Comparison of ENCODE assay signal across 10 mouse cellular contexts in the genomic region with DNA sequence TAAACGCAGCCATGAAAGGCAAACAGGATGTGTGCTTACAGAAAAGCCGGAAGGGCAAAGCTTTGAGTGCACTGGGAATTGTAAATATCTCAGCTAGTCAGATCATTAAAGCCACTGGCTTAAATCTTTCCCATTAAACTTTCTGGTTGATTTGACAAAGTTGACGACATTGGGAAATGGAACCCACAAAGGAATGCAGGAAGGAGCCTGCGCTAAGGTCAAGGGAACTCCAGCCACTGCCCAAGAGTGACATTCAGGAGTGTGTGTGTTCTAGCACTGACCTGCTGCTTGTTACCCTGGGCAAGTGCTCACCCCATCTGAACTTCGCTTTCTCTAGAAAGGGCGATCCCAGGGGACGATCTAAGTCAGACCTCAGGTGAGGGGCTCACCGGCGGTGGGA. TPM values are rescaled to one million over a fixed set of nuclear protein-coding genes. Genes with fewer than 3 reads are reported as not detected.
DNase-seq lines count a peak whose midpoint lies in the region; ATAC-seq and TF ChIP-seq lines count a peak whose summit lies in the region.
"Had no signal": no experiment of that assay in that cellular context is flagged by ENCODE, and none has a peak within 500 bp of the region (broad histone marks: within the 10 kb centered on the region; RNA-seq: fewer than 3 reads in every experiment).

No protein-coding gene starts in this region.

- no peaks in the 10 kb centered on the region; the same call in 1 of the 2 replicates for H3K4me1 ChIP-seq in heart, adult 2 months (ENCODE audit: control insufficient read depth, insufficient read depth, low read length)
- peaks cover 28% of the 10 kb centered on the region for H3K4me1 ChIP-seq in lung, postnatal 0 days (ENCODE audit: insufficient read depth, low read depth, low read length)
- H3K4me1 ChIP-seq in kidney, postnatal 0 days (replicated peaks; ENCODE audit: insufficient read depth, low read length) = peaks cover 29% of the 10 kb centered on the region
- peaks cover 37% of the 10 kb centered on the region for H3K4me1 ChIP-seq in liver, postnatal 0 days (ENCODE audit: insufficient read depth)

- peak overlapping the region; percentile 16 for H3K27ac ChIP-seq in heart, adult 2 months
- 0 out of 2 replicates have a peak overlapping the region, but pooled peaks have one; percentile 38 for H3K27ac ChIP-seq in lung, postnatal 0 days (ENCODE audit: low read length)
- H3K27ac ChIP-seq in kidney, postnatal 0 days = peak overlapping the region; percentile 54
- H3K27ac ChIP-seq in liver, postnatal 0 days (ENCODE audit: low read depth) = no peak overlapping the region

- H3K4me3 ChIP-seq in heart, adult 2 months = no peak overlapping the region
- no peak overlapping the region for H3K4me3 ChIP-seq in lung, postnatal 0 days (ENCODE audit: low read depth, low read length)
- no peak overlapping the region for H3K4me3 ChIP-seq in kidney, postnatal 0 days (replicated peaks; ENCODE audit: low read depth, low read length)
- peak overlapping the region; percentile 74; the same call in 1 of the 2 replicates for H3K4me3 ChIP-seq in liver, postnatal 0 days (ENCODE audit: low read depth, low read length)

- H3K27me3 ChIP-seq in heart, adult 2 months (ENCODE audit: control insufficient read depth, insufficient read depth, low read length) = no peaks in the 10 kb centered on the region
- 0 out of 2 replicates have a peak, but pooled peaks cover 7% of the 10 kb centered on the region for H3K27me3 ChIP-seq in lung, postnatal 0 days (replicated peaks; ENCODE audit: insufficient read depth, low read length)
- 0 out of 2 replicates have a peak, but pooled peaks cover 6% of the 10 kb centered on the region for H3K27me3 ChIP-seq in kidney, postnatal 0 days (ENCODE audit: insufficient read depth, low read length)
- H3K27me3 ChIP-seq in liver, postnatal 0 days (ENCODE audit: insufficient read depth, low read length) = 0 out of 2 replicates have a peak, but pooled peaks cover 11% of the 10 kb centered on the region

- TF ChIP-seq POLR2A in heart, adult 2 months (IDR thresholded peaks at IDR 0.05; ENCODE audit: insufficient read depth, low read depth, low read length) = no peak

- TF ChIP-seq CTCF in heart, adult 2 months (IDR thresholded peaks at IDR 0.05) = no peak
- TF ChIP-seq CTCF in lung, postnatal 0 days (IDR thresholded peaks at IDR 0.05) = no peak
- no peak for TF ChIP-seq CTCF in kidney, postnatal 0 days (IDR thresholded peaks at IDR 0.05; ENCODE audit: low read depth)
- no peak for TF ChIP-seq CTCF in liver, postnatal 0 days (IDR thresholded peaks at IDR 0.05; ENCODE audit: low read depth)

- H3K4me2 ChIP-seq in lung, postnatal 0 days (replicated peaks; ENCODE audit: low read depth, low read length) = peak overlapping the region; percentile 17; the same call in 1 of the 2 replicates
- peak overlapping the region; percentile 89 for H3K4me2 ChIP-seq in kidney, postnatal 0 days (ENCODE audit: low read length)
- peak overlapping the region; percentile 71 for H3K4me2 ChIP-seq in liver, postnatal 0 days (ENCODE audit: low read depth, low read length)

- intact Hi-C loops in heart, adult 2 months (cut with DNase I) = no loop called here
- intact Hi-C loops in heart, postnatal 10 days (cut with DNase I) = no loop called here

- no peak for ATAC-seq in lung, postnatal 0 days
- no peak for ATAC-seq in kidney, postnatal 0 days (replicated peaks; ENCODE audit: low FRiP score, low read depth)
- no peak for ATAC-seq in liver, postnatal 0 days
- ATAC-seq: forebrain, embryonic 14.5 days had no signal

- H3K36me3 ChIP-seq in heart, adult 2 months (ENCODE audit: control insufficient read depth, insufficient read depth, low read length) = no peaks in the 10 kb centered on the region
- no peaks in the 10 kb centered on the region for H3K36me3 ChIP-seq in lung, postnatal 0 days (ENCODE audit: insufficient read depth, low read length)
- no peaks in the 10 kb centered on the region for H3K36me3 ChIP-seq in kidney, postnatal 0 days (ENCODE audit: insufficient read depth, low read length)
- H3K36me3 ChIP-seq in liver, postnatal 0 days (replicated peaks; ENCODE audit: insufficient read depth, low read length) = peaks cover 32% of the 10 kb centered on the region

- 60% methylated on average over 9 of the region's 9 CpGs for WGBS in heart, adult 2 months
- 39% methylated on average over 9 of the region's 9 CpGs for WGBS in lung, postnatal 0 days
- WGBS in kidney, postnatal 0 days = 30% methylated on average over 9 of the region's 9 CpGs
- 66% methylated on average over 9 of the region's 9 CpGs for WGBS in liver, postnatal 0 days (ENCODE audit: insufficient replicate concordance)

- no peak overlapping the region for H3K9ac ChIP-seq in heart, adult 2 months (ENCODE audit: low read depth, low read length)
- no peak overlapping the region for H3K9ac ChIP-seq in lung, postnatal 0 days (replicated peaks; ENCODE audit: low read depth)
- no peak overlapping the region for H3K9ac ChIP-seq in kidney, postnatal 0 days (ENCODE audit: low read depth, low read length)
- H3K9ac ChIP-seq in liver, postnatal 0 days (replicated peaks) = no peak overlapping the region

- no peak for DNase-seq in heart, adult 2 months
- no peak for DNase-seq in heart, postnatal 10 days
- no peak for DNase-seq in lung, postnatal 0 days (ENCODE audit: low spot score)
- DNase-seq in lung, postnatal 14 days = no peak
- peak; percentile 82 for DNase-seq in kidney, postnatal 0 days (ENCODE audit: low spot score)
- DNase-seq in liver, postnatal 0 days = no peak
- no peak for DNase-seq in yolk sac, embryonic 10.5 days (ENCODE audit: low spot score)
- DNase-seq in cerebellum, adult 9-10 months = no peak
- DNase-seq: B cell, adult 2 months had no signal

- no peaks in the 10 kb centered on the region for H3K79me2 ChIP-seq in heart, adult 2 months (replicated peaks; ENCODE audit: control insufficient read depth, insufficient read depth, low read length)

- H3K9me3 ChIP-seq in lung, postnatal 0 days (ENCODE audit: low read length) = no peaks in the 10 kb centered on the region
- H3K9me3 ChIP-seq in kidney, postnatal 0 days (replicated peaks; ENCODE audit: low read length) = no peaks in the 10 kb centered on the region
- H3K9me3 ChIP-seq in liver, postnatal 0 days (ENCODE audit: low read length) = no peaks in the 10 kb centered on the region

- no peak for TF ChIP-seq EP300 in heart, adult 2 months (IDR thresholded peaks at IDR 0.05; ENCODE audit: insufficient read depth, low read depth, low read length)
- TF ChIP-seq EP300 in lung, postnatal 0 days (IDR thresholded peaks at IDR 0.05) = no peak
- no peak for TF ChIP-seq EP300 in liver, postnatal 0 days (IDR thresholded peaks at IDR 0.05; ENCODE audit: low read depth)

RNA-seq across cellular contexts. Expression of a gene that starts 3.2 kb away (rescaled TPM):
- total RNA-seq in heart, adult 2 months (2021) = 1 to 10 TPM; 1.1 to 1.4 TPM
- polyA plus RNA-seq in heart, adult 2 months (2012; rRNA removed) = 2.1 and 2.5 TPM in 2 replicates
- 1 to 10 TPM; 3.1 to 4.0 TPM for total RNA-seq in heart, postnatal 10 days (2021)
- 5.7 and 7.4 TPM in 2 replicates for polyA plus RNA-seq in lung, postnatal 0 days (2015; fragmentation: Nextera tagmentation; extraction: Ambion mirVana)
- polyA plus RNA-seq in kidney, postnatal 0 days (2015; fragmentation: Nextera tagmentation; extraction: Ambion mirVana) = 16.1 and 17.2 TPM in 2 replicates
- 40.6 and 41.6 TPM in 2 replicates for polyA plus RNA-seq in liver, postnatal 0 days (2015; fragmentation: Nextera tagmentation; extraction: Ambion mirVana)

RNA-seq across cellular contexts. Expression of a gene that starts 4.6 kb away (rescaled TPM):
- 1 to 10 TPM; 6.5 to 7.4 TPM for total RNA-seq in heart, adult 2 months (2021)
- 4.6 and 6.2 TPM in 2 replicates for polyA plus RNA-seq in heart, adult 2 months (2012; rRNA removed)
- 1 to 10 TPM; 8.7 TPM for total RNA-seq in heart, postnatal 10 days (2021)
- 5.7 and 5.8 TPM in 2 replicates for polyA plus RNA-seq in lung, postnatal 0 days (2015; fragmentation: Nextera tagmentation; extraction: Ambion mirVana)
- polyA plus RNA-seq in kidney, postnatal 0 days (2015; fragmentation: Nextera tagmentation; extraction: Ambion mirVana) = 7.5 and 8.1 TPM in 2 replicates
- 2.3 and 2.6 TPM in 2 replicates for polyA plus RNA-seq in liver, postnatal 0 days (2015; fragmentation: Nextera tagmentation; extraction: Ambion mirVana)

RNA-seq across cellular contexts. Expression of a gene that starts 23.3 kb away (rescaled TPM):
- total RNA-seq in heart, adult 2 months (2021) = 1 to 10 TPM; 2.5 to 2.6 TPM
- 5.3 and 7.5 TPM in 2 replicates for polyA plus RNA-seq in heart, adult 2 months (2012; rRNA removed)
- 1 to 10 TPM; 2.2 to 2.4 TPM for total RNA-seq in heart, postnatal 10 days (2021)
- polyA plus RNA-seq in lung, postnatal 0 days (2015; fragmentation: Nextera tagmentation; extraction: Ambion mirVana) = 2.2 and 3.3 TPM in 2 replicates
- polyA plus RNA-seq in kidney, postnatal 0 days (2015; fragmentation: Nextera tagmentation; extraction: Ambion mirVana) = 4.3 and 4.8 TPM in 2 replicates
- polyA plus RNA-seq in liver, postnatal 0 days (2015; fragmentation: Nextera tagmentation; extraction: Ambion mirVana) = 0.70 and 1.0 TPM in 2 replicates

RNA-seq across cellular contexts. Expression of a gene that starts 29.1 kb away (rescaled TPM):
- 1 to 10 TPM; 4.2 to 4.8 TPM for total RNA-seq in heart, adult 2 months (2021)
- polyA plus RNA-seq in heart, adult 2 months (2012; rRNA removed) = 12.7 and 13.9 TPM in 2 replicates
- total RNA-seq in heart, postnatal 10 days (2021) = 1 to 10 TPM; 1.3 to 1.4 TPM
- 6.0 and 6.4 TPM in 2 replicates for polyA plus RNA-seq in lung, postnatal 0 days (2015; fragmentation: Nextera tagmentation; extraction: Ambion mirVana)
- 26.8 and 29.2 TPM in 2 replicates for polyA plus RNA-seq in kidney, postnatal 0 days (2015; fragmentation: Nextera tagmentation; extraction: Ambion mirVana)
- polyA plus RNA-seq in liver, postnatal 0 days (2015; fragmentation: Nextera tagmentation; extraction: Ambion mirVana) = 0.14 and 0.32 TPM in 2 replicates

RNA-seq across cellular contexts. Expression of a gene that starts 32.8 kb away (rescaled TPM):
- total RNA-seq in heart, adult 2 months (2021) = 10 to 100 TPM; 65.5 to 71.8 TPM
- polyA plus RNA-seq in heart, adult 2 months (2012; rRNA removed) = 96.1 and 129 TPM in 2 replicates
- total RNA-seq in heart, postnatal 10 days (2021) = 10 to 100 TPM; 24.3 to 28.6 TPM
- polyA plus RNA-seq in lung, postnatal 0 days (2015; fragmentation: Nextera tagmentation; extraction: Ambion mirVana) = 106 and 107 TPM in 2 replicates
- polyA plus RNA-seq in kidney, postnatal 0 days (2015; fragmentation: Nextera tagmentation; extraction: Ambion mirVana) = 82.9 and 83.7 TPM in 2 replicates
- polyA plus RNA-seq in liver, postnatal 0 days (2015; fragmentation: Nextera tagmentation; extraction: Ambion mirVana) = 222 and 246 TPM in 2 replicates

Comparison
In these comparisons a context has a peak if more than half of its experiments do, and no peak if none do; other contexts are left out.
1. H3K4me2 ChIP-seq: peak in every context shown above with its lines; median percentile 89 in kidney, postnatal 0 days; 71 in liver, postnatal 0 days; 17 in lung, postnatal 0 days.